Mouse (Mus musculus): ENCODE measurements around the gene Cntnap1.
"Not testable (repeated sequence)": the region's sequence is repeated elsewhere in the genome, so short reads cannot be mapped to it uniquely, and the experiment has no call there.

The Cntnap1 gene

GRCm38 (mm10) chr11:101170354-101170810 lies at the start of gene Cntnap1:
Gene Cntnap1, plus strand, starts transcription at chr11:101170523.
- in situ Hi-C loops (cut with MboI, MseI): no loop called here

- in situ Hi-C loops (cut with MboI, MseI): loop anchor here (5.0 kb wide), 1 partner anchor 42 kb away; no protein-coding TSS in a partner anchor
These were observed 49.7 kb upstream of the Cntnap1 start for GRCm38 (mm10) chr11:101120545-101121188.

- in situ Hi-C loops (cut with MboI, MseI): loop anchor here (5.0 kb wide), 1 partner anchor 38 kb away; no protein-coding TSS in a partner anchor
These were observed 45.8 kb upstream of the Cntnap1 start for GRCm38 (mm10) chr11:101124494-101124893.

- in situ Hi-C loops (cut with MboI, MseI): not testable (repeated sequence)
These were observed 45.3 kb upstream of the Cntnap1 start for GRCm38 (mm10) chr11:101125008-101125407.

GRCm38 (mm10) chr11:101127075-101127474 lies 43.2 kb upstream of the Cntnap1 start:
- in situ Hi-C loops (cut with MboI, MseI): no loop called here

- in situ Hi-C loops (cut with MboI, MseI): no loop called here
These were observed 41.2 kb upstream of the Cntnap1 start for GRCm38 (mm10) chr11:101128996-101129577.

GRCm38 (mm10) chr11:101130056-101130756 lies 40.1 kb upstream of the Cntnap1 start:
- in situ Hi-C loops (cut with MboI, MseI): no loop called here

GRCm38 (mm10) chr11:101131187-101131586 lies 39.1 kb upstream of the Cntnap1 start:
- in situ Hi-C loops (cut with MboI, MseI): no loop called here

GRCm38 (mm10) chr11:101131701-101132100 lies 38.6 kb upstream of the Cntnap1 start:
- in situ Hi-C loops (cut with MboI, MseI): no loop called here

- in situ Hi-C loops (cut with MboI, MseI): no loop called here
These were observed 37.3 kb upstream of the Cntnap1 start for GRCm38 (mm10) chr11:101133037-101133436.

GRCm38 (mm10) chr11:101134217-101134865 lies 36.0 kb upstream of the Cntnap1 start:
- in situ Hi-C loops (cut with MboI, MseI): no loop called here

GRCm38 (mm10) chr11:101137000-101137399 lies 33.3 kb upstream of the Cntnap1 start:
- in situ Hi-C loops (cut with MboI, MseI): no loop called here

- in situ Hi-C loops (cut with MboI, MseI): no loop called here
These were observed 31.7 kb upstream of the Cntnap1 start for GRCm38 (mm10) chr11:101138536-101139181.

GRCm38 (mm10) chr11:101140164-101140819 lies 30.0 kb upstream of the Cntnap1 start:
- in situ Hi-C loops (cut with MboI, MseI): no loop called here

GRCm38 (mm10) chr11:101141088-101141487 lies 29.2 kb upstream of the Cntnap1 start:
- in situ Hi-C loops (cut with MboI, MseI): no loop called here

GRCm38 (mm10) chr11:101142215-101142967 lies 27.9 kb upstream of the Cntnap1 start:
- in situ Hi-C loops (cut with MboI, MseI): no loop called here

- in situ Hi-C loops (cut with MboI, MseI): no loop called here
These were observed 26.7 kb upstream of the Cntnap1 start for GRCm38 (mm10) chr11:101143338-101144225.

GRCm38 (mm10) chr11:101146377-101146776 lies 23.9 kb upstream of the Cntnap1 start:
- in situ Hi-C loops (cut with MboI, MseI): no loop called here

GRCm38 (mm10) chr11:101148751-101149150 lies 21.6 kb upstream of the Cntnap1 start:
- in situ Hi-C loops (cut with MboI, MseI): no loop called here
